Mouse (Mus musculus) limb, embryonic 11.5 days (tissue): ENCODE data around the gene Zgrf1. TPM values are rescaled to one million over a fixed set of nuclear protein-coding genes. Genes with fewer than 3 reads are reported as not detected.

Source experiments
- ATAC-seq: fragments of 200-750 bp; cut with Nextera tagmentation; 2 replicates; pipeline ENCODE4 v1.8.0; 2017; ENCODE audit warnings: low read depth; ENCODE audit not compliant: insufficient number of reproducible peaks, low FRiP score, low TSS enrichment
- DNase-seq: peaks from one replicate; pipeline ENCODE4 v3.0.0-alpha.2; 2015; ENCODE audit warnings: low spot score
- H3K27ac ChIP-seq: fragments of 300-500 bp; sonication (generic); replicated peaks from 2 replicates; pipeline ENCODE4 v1.5.1; 2014; ENCODE audit warnings: low read depth, mild to moderate bottlenecking, low read length
- H3K27me3 ChIP-seq: fragments of 300-500 bp; sonication (generic); 2 replicates; pipeline ENCODE4 v1.6.1; 2014; ENCODE audit warnings: mild to moderate bottlenecking, low read length, mixed read lengths; ENCODE audit not compliant: control insufficient read depth, insufficient read depth
- H3K36me3 ChIP-seq: fragments of 300-500 bp; sonication (generic); 2 replicates; pipeline ENCODE4 v1.6.1; 2014; ENCODE audit warnings: mild to moderate bottlenecking, low read length, moderate library complexity, mixed read lengths; ENCODE audit not compliant: control insufficient read depth, insufficient read depth
- H3K4me1 ChIP-seq: fragments of 300-500 bp; sonication (generic); 2 replicates; pipeline ENCODE4 v1.6.1; 2014; ENCODE audit warnings: low read length, mixed read lengths; ENCODE audit not compliant: control insufficient read depth, insufficient read depth
- H3K4me2 ChIP-seq: fragments of 300-500 bp; sonication (generic); 2 replicates; pipeline ENCODE4 v1.6.1; 2014; ENCODE audit warnings: low read depth, mild to moderate bottlenecking, moderate library complexity; ENCODE audit not compliant: severe bottlenecking
- H3K4me3 ChIP-seq: fragments of 300-500 bp; sonication (generic); 2 replicates; pipeline ENCODE4 v1.5.1; 2014; ENCODE audit warnings: low read depth, low read length
- H3K9ac ChIP-seq: fragments of 300-500 bp; sonication (generic); 2 replicates; pipeline ENCODE4 v1.6.1; 2014; ENCODE audit warnings: mild to moderate bottlenecking, low read length
- H3K9me3 ChIP-seq: fragments of 300-500 bp; sonication (generic); 2 replicates; pipeline ENCODE4 v1.6.1; 2016; ENCODE audit warnings: low read length; ENCODE audit not compliant: control insufficient read depth
- WGBS: fragments of 180-500 bp; shearing (Covaris S2); extraction: QIAGEN DNeasy Blood & Tissue Kit; methylation state at CpG from one replicate; pipeline ENCODE4 v1.1.7; 2014; 5-methylcytosine and 5-hydroxymethylcytosine counted together
- polyA plus RNA-seq: library from polyadenylated mRNA; unstranded; fragments of >200 nt; fragmentation: Nextera tagmentation; extraction: Ambion mirVana; gene quantifications from 2 replicates; pipeline ENCODE4 v1.2.1, GENCODE M21; 2014

The Zgrf1 gene
- polyA plus RNA-seq, 1 experiment from 2014 or later = 11.4 TPM

DNA sequence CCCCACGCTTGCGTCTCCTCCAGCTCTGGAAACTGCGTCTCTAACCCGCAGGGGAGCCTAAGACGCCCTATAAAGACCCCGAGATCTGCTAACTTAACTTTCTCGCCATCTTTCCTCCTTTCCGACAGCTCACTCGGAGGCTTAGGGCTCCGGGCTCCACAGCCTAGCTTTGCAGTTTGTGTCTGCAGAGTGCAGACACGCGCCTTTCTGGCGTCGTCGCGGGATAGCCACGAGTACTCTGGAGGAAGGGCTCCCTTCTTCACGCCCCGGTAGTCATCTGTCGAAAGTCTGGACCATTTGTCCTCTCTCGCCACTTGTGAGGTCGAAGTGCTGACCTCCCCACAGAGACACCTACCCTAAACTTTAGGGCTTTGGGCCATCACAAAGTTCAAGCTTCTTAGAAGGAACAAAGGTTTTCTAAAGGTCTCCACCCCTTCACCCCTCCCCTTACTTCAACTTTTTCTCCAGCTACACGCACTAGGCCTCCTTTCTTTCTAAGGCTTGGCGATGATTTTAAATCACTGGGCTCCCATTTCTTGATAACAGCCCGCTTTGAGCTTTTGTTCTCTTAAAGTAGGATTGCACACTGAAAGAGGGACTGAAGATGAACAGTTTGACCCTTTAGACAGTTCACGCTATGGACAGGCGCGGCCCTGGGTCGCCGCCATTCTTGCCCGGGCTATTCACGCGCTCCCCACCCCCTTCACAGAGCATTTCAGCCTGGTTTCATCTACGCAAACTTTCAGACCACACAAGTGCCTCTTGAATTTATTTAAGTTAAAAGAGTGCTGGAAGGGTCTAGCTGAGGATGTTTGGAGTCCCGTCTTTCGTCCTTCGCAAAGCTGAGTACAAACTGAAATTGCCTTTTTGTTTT is 75.3 kb downstream of the Zgrf1 start:
- under 1% methylated on average over 37 of the region's 37 CpGs for WGBS
- no peak overlapping the region for H3K9ac ChIP-seq
- H3K27me3 ChIP-seq = peaks cover 82% of the 10 kb centered on the region
- H3K4me3 ChIP-seq = no peak overlapping the region
- H3K27ac ChIP-seq = no peak overlapping the region
- no peaks in the 10 kb centered on the region for H3K36me3 ChIP-seq
- no peaks in the 10 kb centered on the region for H3K9me3 ChIP-seq
- ATAC-seq (no peak), DNase-seq (peak; percentile 68)
- H3K4me2 ChIP-seq = no peak overlapping the region
- H3K4me1 ChIP-seq = peaks cover 6% of the 10 kb centered on the region; the same call in 1 of the 2 replicates

DNA sequence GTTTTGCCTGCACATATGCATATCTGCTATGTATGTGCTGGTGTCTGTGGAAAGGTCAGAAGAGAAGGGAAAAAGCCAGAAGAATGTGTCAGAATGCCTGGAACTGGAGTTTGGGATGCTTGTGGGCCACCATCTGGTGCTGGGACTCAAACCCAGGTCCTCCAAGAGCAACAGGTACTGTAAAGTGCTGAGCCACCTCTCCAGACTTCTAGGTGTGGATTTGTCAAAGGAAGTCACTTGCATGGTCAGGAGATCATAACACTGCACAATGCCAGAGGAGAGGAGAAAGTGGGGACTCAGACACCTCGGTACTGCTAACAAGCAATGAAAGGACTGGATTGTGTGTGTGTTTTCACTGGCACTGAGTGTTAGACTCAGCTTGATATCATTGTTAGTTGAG is 76.9 kb downstream of the Zgrf1 start:
- ATAC-seq = no peak
- DNase-seq = peak; percentile 45
- H3K4me1 ChIP-seq = peaks cover 15% of the 10 kb centered on the region

DNA sequence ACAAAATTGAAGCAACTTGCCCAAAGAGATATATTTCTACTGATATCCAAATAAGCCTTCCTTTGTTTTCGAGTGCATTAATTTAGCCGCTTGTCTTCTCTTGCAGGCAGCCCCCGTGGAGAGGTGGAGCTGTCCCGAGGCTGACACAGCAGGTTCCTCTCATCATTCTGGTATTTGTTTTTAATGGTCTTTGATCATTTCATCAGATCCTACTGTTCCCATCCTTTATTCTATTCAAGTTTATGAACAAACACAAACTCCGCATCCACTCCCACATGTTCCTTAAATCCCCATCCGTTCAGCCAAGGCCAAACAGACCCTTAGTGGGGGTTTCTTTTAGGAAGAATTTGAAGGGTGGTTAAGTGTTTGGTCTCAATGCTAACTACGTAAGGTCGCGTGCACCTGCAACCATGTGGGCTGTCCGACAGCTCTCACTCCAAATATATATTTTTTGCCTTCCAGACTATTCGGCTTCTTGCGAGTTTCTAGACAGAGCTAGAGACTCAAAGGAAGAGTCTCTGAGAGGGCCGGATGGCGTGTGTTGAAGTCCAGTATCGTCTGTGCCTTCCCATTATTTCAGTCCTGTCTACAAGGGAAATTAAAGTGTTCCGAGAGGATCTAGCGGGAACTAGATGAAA is 77.6 kb downstream of the Zgrf1 start:
- DNase-seq (peak; percentile 55), ATAC-seq (no peak)
- Histone ChIP-seq H3K36me3 (no peaks in the 10 kb centered on the region), H3K9ac (no peak overlapping the region), H3K4me2 (no peak overlapping the region), H3K27ac (no peak overlapping the region), H3K27me3 (peaks cover 89% of the 10 kb centered on the region), H3K4me3 (no peak overlapping the region), H3K4me1 (peaks cover 15% of the 10 kb centered on the region), H3K9me3 (no peaks in the 10 kb centered on the region)
- WGBS = 5% methylated on average over 17 of the region's 17 CpGs

More for the DNA sequence above, 76.9 kb downstream of the Zgrf1 start:
- Histone ChIP-seq H3K4me3 (no peak overlapping the region), H3K9me3 (no peaks in the 10 kb centered on the region), H3K27ac (no peak overlapping the region), H3K27me3 (peaks cover 93% of the 10 kb centered on the region), H3K4me2 (no peak overlapping the region), H3K9ac (no peak overlapping the region), H3K36me3 (no peaks in the 10 kb centered on the region)
- WGBS = 7% methylated on average over 1 of the region's 1 CpGs

DNA sequence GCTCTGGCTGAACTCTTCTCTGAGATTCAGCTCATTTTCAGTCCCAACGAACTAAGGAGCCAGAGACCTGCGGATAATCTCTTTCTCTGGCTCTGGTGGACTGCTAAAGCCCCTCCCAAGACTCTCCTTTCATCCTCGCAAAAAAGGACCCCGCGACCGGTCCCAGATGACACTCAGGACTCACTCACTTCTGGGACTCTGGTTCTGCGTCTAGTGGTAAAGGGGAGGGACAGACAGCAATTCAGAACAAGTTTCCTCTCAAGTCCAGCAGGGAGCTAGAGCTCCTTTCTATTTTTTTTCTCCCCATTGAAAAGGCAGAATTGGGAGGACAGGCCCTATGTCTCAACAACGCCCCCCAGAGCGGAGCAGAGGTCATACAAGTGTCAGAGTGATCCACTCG is 78.3 kb downstream of the Zgrf1 start:
- peak; percentile 52 for DNase-seq
- WGBS = 1% methylated on average over 10 of the region's 10 CpGs
- no peaks in the 10 kb centered on the region for H3K36me3 ChIP-seq
- H3K27ac ChIP-seq = no peak overlapping the region
- ATAC-seq = no peak
- no peak overlapping the region for H3K4me2 ChIP-seq
- no peak overlapping the region for H3K9ac ChIP-seq
- no peak overlapping the region for H3K4me3 ChIP-seq
- peaks cover 15% of the 10 kb centered on the region for H3K4me1 ChIP-seq
- H3K9me3 ChIP-seq = no peaks in the 10 kb centered on the region
- peaks cover 86% of the 10 kb centered on the region for H3K27me3 ChIP-seq

DNA sequence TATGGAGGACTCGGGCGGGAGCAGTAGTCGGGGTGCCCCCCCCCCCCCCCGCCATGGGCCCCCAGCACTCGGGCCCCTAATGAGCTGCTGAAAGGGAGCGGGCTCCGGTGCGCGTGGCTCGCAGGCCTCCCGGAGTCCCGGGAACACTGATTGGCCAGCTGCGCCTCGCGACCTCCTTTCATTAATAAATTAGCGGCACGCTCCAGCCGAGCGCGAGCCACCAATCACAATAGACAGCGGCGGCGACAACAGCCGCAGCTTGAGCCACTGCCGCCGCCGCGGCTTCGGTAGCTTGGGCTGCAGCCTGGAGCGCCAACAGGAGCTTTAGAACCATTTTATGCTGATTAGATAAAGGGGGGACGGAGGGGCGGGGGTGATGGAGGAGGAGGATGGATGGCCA is 79.2 kb downstream of the Zgrf1 start:
- Histone ChIP-seq H3K36me3 (no peaks in the 10 kb centered on the region), H3K9ac (no peak overlapping the region), H3K27ac (no peak overlapping the region), H3K27me3 (peaks cover 86% of the 10 kb centered on the region), H3K4me3 (peak overlapping the region; percentile 30), H3K4me1 (peaks cover 15% of the 10 kb centered on the region), H3K9me3 (no peaks in the 10 kb centered on the region), H3K4me2 (peak overlapping the region; percentile 50)
- DNase-seq (peak; percentile 76), ATAC-seq (peak; percentile 7; the same call in 1 of the 2 replicates)
- WGBS = under 1% methylated on average over 31 of the region's 32 CpGs

DNA sequence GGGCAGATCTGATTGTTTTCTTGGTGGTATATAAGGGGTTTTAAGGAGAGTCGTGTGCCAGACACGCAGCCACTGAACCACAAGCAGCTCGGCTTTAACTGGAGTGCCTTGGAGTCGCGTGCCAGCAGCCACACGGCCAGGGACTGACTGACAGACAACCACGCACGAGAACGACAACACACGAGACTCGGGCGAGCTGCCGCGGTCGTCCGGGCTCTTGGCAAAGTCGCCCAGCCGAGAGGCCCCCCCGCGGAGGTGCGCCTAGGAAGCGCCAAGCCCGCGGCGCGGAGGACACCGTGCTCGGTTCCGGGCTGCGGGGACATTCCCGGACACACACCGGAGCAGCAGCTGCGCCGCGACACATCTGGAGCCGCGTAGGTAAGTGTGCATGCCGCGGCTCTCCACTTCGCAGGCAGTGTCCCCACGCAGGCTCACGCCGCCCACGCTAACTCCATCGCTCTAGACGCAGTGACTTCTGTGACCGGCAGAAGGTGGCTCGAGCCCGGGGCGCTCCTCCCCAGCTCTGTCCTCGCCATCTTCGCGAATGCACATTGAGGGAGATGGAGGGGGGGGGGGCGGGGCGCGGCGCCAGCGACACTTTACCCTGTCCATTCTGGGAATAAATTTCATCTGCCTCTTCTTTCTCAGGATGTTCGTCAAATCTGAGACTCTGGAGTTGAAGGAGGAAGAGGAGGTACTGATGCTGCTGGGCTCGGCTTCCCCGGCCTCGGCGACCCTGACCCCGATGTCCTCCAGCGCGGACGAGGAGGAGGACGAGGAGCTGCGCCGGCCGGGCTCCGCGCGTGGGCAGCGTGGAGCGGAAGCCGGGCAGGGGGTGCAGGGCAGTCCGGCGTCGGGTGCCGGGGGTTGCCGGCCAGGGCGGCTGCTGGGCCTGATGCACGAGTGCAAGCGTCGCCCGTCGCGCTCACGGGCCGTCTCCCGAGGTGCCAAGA is 80.1 kb downstream of the Zgrf1 start, which contains the start of gene Neurog2:
Neurog2 (plus strand) TSS at position 56 of the 953 bp plus-strand sequence.
- no peak within 1 kb of the TSS for H3K9ac ChIP-seq
- ATAC-seq (0 out of 2 replicates have a peak, but pooled peaks have one; percentile 10), DNase-seq (peak; percentile 69)
- peak within 1 kb of the TSS; percentile 30 for H3K4me3 ChIP-seq
- WGBS = under 1% methylated on average over 90 of the region's 92 CpGs
- peaks cover 13% of the 10 kb centered on the region for H3K4me1 ChIP-seq
- H3K27me3 ChIP-seq = peaks cover 86% of the 10 kb centered on the region
- no peak within 1 kb of the TSS for H3K27ac ChIP-seq
- no peaks in the 10 kb centered on the region for H3K36me3 ChIP-seq
- no peaks in the 10 kb centered on the region for H3K9me3 ChIP-seq
- H3K4me2 ChIP-seq = peak within 1 kb of the TSS; percentile 50

DNA sequence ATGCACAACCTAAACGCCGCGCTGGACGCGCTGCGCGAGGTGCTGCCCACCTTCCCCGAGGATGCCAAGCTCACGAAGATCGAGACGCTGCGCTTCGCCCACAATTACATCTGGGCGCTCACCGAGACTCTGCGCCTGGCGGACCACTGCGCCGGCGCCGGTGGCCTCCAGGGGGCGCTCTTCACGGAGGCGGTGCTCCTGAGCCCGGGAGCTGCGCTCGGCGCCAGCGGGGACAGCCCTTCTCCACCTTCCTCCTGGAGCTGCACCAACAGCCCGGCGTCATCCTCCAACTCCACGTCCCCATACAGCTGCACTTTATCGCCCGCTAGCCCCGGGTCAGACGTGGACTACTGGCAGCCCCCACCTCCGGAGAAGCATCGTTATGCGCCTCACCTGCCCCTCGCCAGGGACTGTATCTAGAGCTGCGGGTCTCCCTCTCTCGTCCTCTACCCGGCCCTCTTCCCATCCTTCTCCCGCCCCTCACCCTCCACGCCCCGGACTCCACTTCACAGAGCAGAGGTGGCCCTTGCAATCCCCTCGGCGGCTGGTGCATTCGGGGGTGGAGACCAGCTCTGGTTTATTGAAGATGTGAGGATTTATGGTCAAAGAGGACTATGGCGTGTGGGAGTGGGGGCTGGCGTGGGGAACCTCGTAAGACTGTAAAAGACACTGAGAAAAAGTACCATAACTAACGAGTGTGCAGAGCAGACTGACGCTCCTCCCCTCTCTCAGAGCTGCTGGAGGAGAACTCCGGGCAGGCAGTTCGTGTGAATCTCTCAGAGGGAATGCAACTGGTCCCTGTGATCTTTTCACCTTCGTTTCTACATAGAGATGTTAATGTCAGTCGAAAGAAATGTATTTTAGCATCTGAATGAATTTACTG is 81.1 kb downstream of the Zgrf1 start:
- ATAC-seq = peak; percentile 71
- DNase-seq = peak; percentile 90
- H3K27me3 ChIP-seq = peaks cover 86% of the 10 kb centered on the region
- peaks cover 12% of the 10 kb centered on the region for H3K4me1 ChIP-seq
- H3K27ac ChIP-seq = no peak overlapping the region
- under 1% methylated on average over 56 of the region's 58 CpGs for WGBS
- peak overlapping the region; percentile 50 for H3K4me2 ChIP-seq
- H3K4me3 ChIP-seq = peak overlapping the region; percentile 30
- H3K36me3 ChIP-seq = no peaks in the 10 kb centered on the region
- no peaks in the 10 kb centered on the region for H3K9me3 ChIP-seq
- H3K9ac ChIP-seq = no peak overlapping the region
